Mouse (Mus musculus) small intestine, adult 10 weeks (tissue): ENCODE results near the gene Spint3. TPM values are rescaled to one million over a fixed set of nuclear protein-coding genes. Genes with fewer than 3 reads are reported as not detected.

Experiments used
- polyA plus RNA-seq: library from polyadenylated mRNA; stranded (reverse); fragments of 350-450 nt; fragmentation: Illumina TruSeq; extraction: RNeasy Lipid Tissue Mini Kit (QIAGEN cat#74804); gene quantifications from one replicate; pipeline ENCODE4 v1.2.3, GENCODE M21; 2014; ENCODE audit warnings: low replicate concordance

Gene Spint3
- not detected for polyA plus RNA-seq

DNA sequence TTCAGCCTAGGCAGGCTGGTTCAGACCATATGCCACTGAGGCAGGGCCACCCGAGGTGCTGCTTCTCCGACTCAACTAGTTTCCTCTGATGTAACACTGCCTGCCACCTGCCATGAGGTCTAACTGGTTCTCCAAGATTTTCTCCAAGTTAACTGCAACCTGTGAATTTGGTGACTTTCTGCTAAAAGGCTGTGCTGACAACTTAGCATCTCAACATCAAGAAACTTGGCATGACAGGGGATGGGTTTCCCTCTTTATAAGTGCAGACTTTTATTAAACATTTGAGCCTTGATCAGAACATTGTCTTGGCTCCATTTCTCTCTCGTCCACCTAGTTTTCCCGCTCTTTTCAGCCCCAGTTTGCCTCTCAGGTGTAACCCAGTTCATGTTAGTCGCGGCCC, at the start of gene Spint3:
Spint3 (minus strand) TSS at position 101 of the 400 bp plus-strand sequence.

DNA sequence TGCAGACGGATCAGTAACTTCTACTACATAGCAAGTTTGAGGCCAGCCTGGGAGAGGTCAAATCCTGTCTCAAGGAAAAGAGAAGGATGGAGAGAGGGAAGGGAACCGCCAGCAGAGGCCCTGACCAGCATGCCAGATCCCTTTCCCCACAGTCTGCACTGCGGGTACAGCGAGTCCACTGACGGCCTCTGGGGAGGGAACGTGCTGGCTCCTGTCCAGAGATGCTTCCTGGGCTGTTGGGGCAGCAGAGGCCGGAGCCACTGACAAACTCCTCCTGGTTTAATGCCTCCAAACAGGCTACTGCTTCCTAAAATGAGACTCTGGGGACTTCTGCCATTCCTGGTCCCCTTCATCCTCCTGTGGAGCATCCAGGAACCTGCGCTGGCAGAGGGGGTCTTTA, 40.2 kb upstream of the Spint3 start, which contains the start of the genes Wfdc6b and Wfdc8:
Wfdc6b (plus strand) TSS at position 52 of the 400 bp plus-strand sequence.
Wfdc8 (minus strand) TSS at position 156 of the 400 bp plus-strand sequence.

DNA sequence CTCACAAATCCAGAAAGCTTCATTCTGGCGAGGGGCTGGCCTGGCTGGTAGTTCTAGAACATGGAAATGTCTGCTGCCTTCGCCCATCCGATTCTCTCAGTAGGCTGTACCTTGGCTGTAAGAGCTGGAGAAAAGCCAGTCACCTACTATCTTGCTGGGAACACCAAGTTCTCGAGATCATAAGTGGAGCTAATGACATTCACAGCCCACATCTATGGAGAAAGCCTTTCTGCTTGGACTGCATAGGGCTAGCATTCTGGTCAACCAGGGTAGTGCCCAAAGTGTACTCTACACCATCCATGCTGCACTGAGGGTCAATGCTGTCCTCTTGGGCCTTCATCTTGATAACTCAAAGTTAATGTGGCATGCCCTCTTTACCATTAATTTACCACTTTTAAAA, 20.2 kb upstream of the Spint3 start, which contains the start of gene Eppin:
Eppin (minus strand) TSS at position 101 of the 400 bp plus-strand sequence.

DNA sequence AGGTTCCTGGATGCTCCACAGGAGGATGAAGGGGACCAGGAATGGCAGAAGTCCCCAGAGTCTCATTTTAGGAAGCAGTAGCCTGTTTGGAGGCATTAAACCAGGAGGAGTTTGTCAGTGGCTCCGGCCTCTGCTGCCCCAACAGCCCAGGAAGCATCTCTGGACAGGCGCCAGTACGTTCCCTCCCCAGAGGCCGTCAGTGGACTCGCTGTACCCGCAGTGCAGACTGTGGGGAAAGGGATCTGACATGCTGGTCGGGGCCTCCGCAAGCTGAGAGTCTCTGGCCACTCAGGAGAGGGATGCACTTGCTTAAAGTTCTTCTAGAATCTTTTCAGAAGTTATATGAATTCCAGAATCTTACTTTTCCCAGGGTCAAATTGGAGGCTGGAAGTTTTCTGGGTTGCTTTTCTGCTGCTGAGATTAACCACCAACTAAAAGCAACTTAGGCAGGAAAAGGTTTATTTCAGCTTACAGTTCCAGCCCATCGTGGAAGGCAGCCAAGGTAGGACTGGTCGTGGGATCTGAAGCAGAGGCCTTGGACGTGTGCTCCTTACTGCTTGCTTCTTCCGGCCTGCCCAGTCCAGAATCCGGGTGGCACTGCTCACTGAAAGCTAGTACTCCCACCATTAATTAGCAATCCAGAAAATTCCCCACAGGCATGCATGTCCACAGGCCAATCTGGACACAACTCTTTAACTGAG, 11.9 kb upstream of the Spint3 start, which contains the start of gene Wfdc6a:
Wfdc6a (minus strand) TSS at position 423 of the 701 bp plus-strand sequence.

DNA sequence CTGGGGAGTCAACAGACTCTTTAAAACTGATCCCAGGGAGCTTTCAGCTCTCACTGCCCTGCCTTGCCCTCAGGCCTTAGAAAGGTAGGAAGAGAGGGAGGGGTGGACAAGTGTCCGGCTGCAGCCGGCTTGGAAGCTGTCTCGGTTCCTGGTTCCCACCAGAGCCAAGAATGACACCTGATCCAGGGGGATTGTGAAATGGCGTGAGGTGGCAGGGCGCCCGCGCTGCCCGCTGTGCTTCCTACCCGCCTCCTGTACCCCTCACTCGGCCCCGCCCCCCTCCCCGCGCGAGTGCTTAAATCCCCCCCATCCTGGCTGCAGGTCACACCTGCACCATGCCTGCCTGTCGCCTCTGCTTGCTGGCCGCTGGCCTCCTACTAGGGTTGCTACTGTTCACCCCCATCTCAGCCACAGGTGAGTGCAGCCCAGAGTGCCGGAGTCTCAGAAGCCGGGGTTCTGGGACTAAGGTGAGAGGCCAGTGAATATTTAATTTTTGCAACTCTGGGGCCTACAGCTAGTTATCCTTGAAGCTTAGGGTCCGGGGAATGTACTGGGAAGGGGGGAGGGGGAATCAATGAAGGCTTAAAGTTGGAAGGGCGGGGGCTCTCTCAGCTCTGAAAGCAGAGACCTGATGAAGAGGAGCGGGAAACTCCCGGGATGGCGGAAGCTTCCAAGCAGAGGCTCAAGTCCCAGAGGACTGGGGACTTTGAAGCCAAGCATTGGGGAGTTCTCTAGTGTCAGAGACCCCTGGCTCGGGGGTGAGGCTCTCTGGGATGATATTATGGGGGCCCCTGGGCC, 10.7 kb downstream of the Spint3 start, which contains the start of gene Wfdc2:
Wfdc2 (plus strand) TSS at position 23 of the 798 bp plus-strand sequence.

Other genes starting within 250 kb of the Spint3 start
- not detected for gene Svs5, start 240.7 kb downstream of the Spint3 start, polyA plus RNA-seq
- gene Slpi, start 184.4 kb downstream of the Spint3 start, polyA plus RNA-seq = not detected
- gene Rbpjl, start 170.3 kb downstream of the Spint3 start, polyA plus RNA-seq = 1.6 TPM
- 0.15 TPM for gene Matn4, start 168.3 kb downstream of the Spint3 start, polyA plus RNA-seq
- gene Sdc4, start 129.6 kb downstream of the Spint3 start, polyA plus RNA-seq = 73.6 TPM
- gene Sys1, start 116.5 kb downstream of the Spint3 start, polyA plus RNA-seq = 7.5 TPM
- gene Gm20458, start 112.5 kb downstream of the Spint3 start, polyA plus RNA-seq = not detected
- gene Trp53tg5, start 99.7 kb downstream of the Spint3 start, polyA plus RNA-seq = not detected
- 2.4 TPM for gene Dbndd2, start 87.4 kb downstream of the Spint3 start, polyA plus RNA-seq
- gene Pigt, start 75.9 kb downstream of the Spint3 start, polyA plus RNA-seq = 4.8 TPM
- gene Wfdc2, start 11.0 kb downstream of the Spint3 start, polyA plus RNA-seq = not detected
- not detected for gene Wfdc6a, start 12.0 kb upstream of the Spint3 start, polyA plus RNA-seq
- not detected for gene Eppin, start 20.1 kb upstream of the Spint3 start, polyA plus RNA-seq
- gene Wfdc6b, start 40.1 kb upstream of the Spint3 start, polyA plus RNA-seq = not detected
- not detected for gene Wfdc8, start 40.2 kb upstream of the Spint3 start, polyA plus RNA-seq
- gene Wfdc16, start 65.3 kb upstream of the Spint3 start, polyA plus RNA-seq = 1.9 TPM
- gene Wfdc10, start 82.6 kb upstream of the Spint3 start, polyA plus RNA-seq = not detected
- not detected for gene Wfdc9, start 83.1 kb upstream of the Spint3 start, polyA plus RNA-seq
- gene Wfdc11, start 100.6 kb upstream of the Spint3 start, polyA plus RNA-seq = not detected
- not detected for gene Wfdc13, start 111.6 kb upstream of the Spint3 start, polyA plus RNA-seq
- gene Spint4, start 125.0 kb upstream of the Spint3 start, polyA plus RNA-seq = not detected
- gene Spint5, start 141.8 kb upstream of the Spint3 start, polyA plus RNA-seq = not detected
- gene Wfdc3, start 172.5 kb upstream of the Spint3 start, polyA plus RNA-seq = 0.71 TPM
- 3.3 TPM for gene Dnttip1, start 172.5 kb upstream of the Spint3 start, polyA plus RNA-seq
- gene Ube2c, start 196.4 kb upstream of the Spint3 start, polyA plus RNA-seq = 13.1 TPM
- gene Tnnc2, start 206.5 kb upstream of the Spint3 start, polyA plus RNA-seq = not detected
- gene Snx21, start 212.4 kb upstream of the Spint3 start, polyA plus RNA-seq = 1.2 TPM
- 2.0 TPM for gene Acot8, start 231.4 kb upstream of the Spint3 start, polyA plus RNA-seq
- 1.6 TPM for gene Zswim3, start 231.6 kb upstream of the Spint3 start, polyA plus RNA-seq
- 1.1 TPM for gene Zswim1, start 249.2 kb upstream of the Spint3 start, polyA plus RNA-seq